Mouse (Mus musculus) hindbrain, embryonic 11.5 days (tissue): Measurements from ENCODE around the gene Enoph1. TPM values are rescaled to one million over a fixed set of nuclear protein-coding genes. Genes with fewer than 3 reads are reported as not detected.

Experiments used
- ATAC-seq: fragments of 200-750 bp; cut with Nextera tagmentation; 2 replicates; pipeline ENCODE4 v1.8.0; 2017; ENCODE audit warnings: mild to moderate bottlenecking, moderate TSS enrichment, moderate library complexity; ENCODE audit not compliant: low FRiP score
- DNase-seq: peaks from one replicate; pipeline ENCODE4 v3.0.0-alpha.2; 2015; ENCODE audit warnings: low spot score
- H3K27ac ChIP-seq: fragments of 300-500 bp; sonication (generic); 2 replicates; pipeline ENCODE4 v1.5.1; 2014; ENCODE audit warnings: mild to moderate bottlenecking, low read depth, low read length
- H3K27me3 ChIP-seq: fragments of 300-500 bp; sonication (generic); 2 replicates; pipeline ENCODE4 v1.6.1; 2014; ENCODE audit warnings: mild to moderate bottlenecking, low read length, moderate library complexity, mixed read lengths; ENCODE audit not compliant: control insufficient read depth, insufficient read depth
- H3K36me3 ChIP-seq: fragments of 300-500 bp; sonication (generic); 2 replicates; pipeline ENCODE4 v1.6.1; 2014; ENCODE audit warnings: mild to moderate bottlenecking, low read length, moderate library complexity, mixed read lengths; ENCODE audit not compliant: control insufficient read depth, insufficient read depth
- H3K4me1 ChIP-seq: fragments of 300-500 bp; sonication (generic); replicated peaks from 2 replicates; pipeline ENCODE4 v1.6.1; 2014; ENCODE audit warnings: low read length, mixed read lengths; ENCODE audit not compliant: control insufficient read depth, insufficient read depth
- H3K4me2 ChIP-seq: fragments of 300-500 bp; sonication (generic); replicated peaks from 2 replicates; pipeline ENCODE4 v1.6.1; 2014; ENCODE audit warnings: mild to moderate bottlenecking, low read depth, low read length
- H3K4me3 ChIP-seq: fragments of 300-500 bp; sonication (generic); 2 replicates; pipeline ENCODE4 v1.5.1; 2014; ENCODE audit warnings: low read depth, low read length
- H3K9ac ChIP-seq: fragments of 300-500 bp; sonication (generic); 2 replicates; pipeline ENCODE4 v1.6.1; 2014; ENCODE audit warnings: low read depth, low read length
- H3K9me3 ChIP-seq: fragments of 300-500 bp; sonication (generic); 2 replicates; pipeline ENCODE4 v1.6.1; 2016; ENCODE audit warnings: low read length; ENCODE audit not compliant: control insufficient read depth
- WGBS: fragments of 180-500 bp; shearing (Covaris S2); extraction: QIAGEN DNeasy Blood & Tissue Kit; methylation state at CpG from one replicate; pipeline ENCODE4 v1.1.7; 2014; 5-methylcytosine and 5-hydroxymethylcytosine counted together
- polyA plus RNA-seq: library from polyadenylated mRNA; unstranded; fragments of >200 nt; fragmentation: Nextera tagmentation; extraction: Ambion mirVana; gene quantifications from 2 replicates; pipeline ENCODE4 v1.2.1, GENCODE M21; 2014

Gene Enoph1
- polyA plus RNA-seq, 1 experiment from 2014 or later: 48.8 TPM

- ATAC-seq: no peak
These were observed 34.8 kb downstream of the Enoph1 start for GRCm38 (mm10) chr5:100074571-100074970.

DNA sequence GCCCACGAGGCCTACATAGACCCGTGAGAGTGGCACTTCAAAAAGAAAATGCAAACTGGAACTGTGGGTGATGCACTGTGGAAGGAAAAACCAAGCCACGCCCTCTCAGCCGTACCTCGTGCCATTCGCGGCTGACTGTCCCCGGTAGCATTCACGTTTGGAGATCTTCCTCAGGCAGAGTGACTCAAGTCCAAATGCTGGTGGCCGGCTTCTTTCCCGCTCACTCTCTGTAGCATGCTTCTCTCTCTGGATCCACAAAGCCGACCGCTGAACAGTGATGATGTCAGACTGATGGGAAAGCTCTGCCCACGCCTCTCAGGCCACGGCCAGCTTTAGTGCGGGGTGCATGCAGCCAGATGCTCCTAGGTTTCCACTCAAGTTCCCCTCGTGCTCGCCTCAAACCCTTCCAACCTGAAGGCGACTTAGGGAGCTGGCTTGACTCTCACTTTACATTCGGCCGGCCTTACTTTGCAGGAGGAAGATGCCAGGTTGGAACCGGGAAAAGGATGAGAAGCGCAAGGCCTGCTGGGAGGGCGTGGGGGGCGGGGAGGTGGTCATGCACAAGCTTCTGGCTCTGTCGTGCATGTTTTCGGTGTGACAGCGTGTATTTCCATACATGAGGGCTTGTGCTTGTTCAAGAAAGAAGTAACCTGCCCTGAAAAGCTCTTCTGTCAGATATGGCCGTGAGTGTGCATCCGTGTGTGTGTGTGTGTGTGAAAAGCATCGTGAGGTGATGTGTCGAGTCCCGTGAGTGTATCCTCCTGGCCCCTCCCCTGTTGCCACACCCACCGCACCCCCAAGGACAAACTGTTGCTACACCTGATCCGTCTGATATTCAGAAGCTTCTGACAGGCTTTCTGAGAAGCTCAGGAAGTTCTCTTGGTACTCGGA is 39.5 kb downstream of the Enoph1 start:
- DNase-seq: peak; percentile 49

More at GRCm38 (mm10) chr5:100074571-100074970, 34.8 kb downstream of the Enoph1 start:
- Histone ChIP-seq H3K4me1 (no peaks in the 10 kb centered on the region), H3K27me3 (no peaks in the 10 kb centered on the region), H3K4me2 (no peak overlapping the region), H3K9me3 (no peaks in the 10 kb centered on the region), H3K9ac (no peak overlapping the region), H3K27ac (no peak overlapping the region), H3K4me3 (no peak overlapping the region), H3K36me3 (no peaks in the 10 kb centered on the region)
- DNase-seq: peak; percentile 22
- 58% methylated on average over 4 of the region's 4 CpGs for WGBS

DNA sequence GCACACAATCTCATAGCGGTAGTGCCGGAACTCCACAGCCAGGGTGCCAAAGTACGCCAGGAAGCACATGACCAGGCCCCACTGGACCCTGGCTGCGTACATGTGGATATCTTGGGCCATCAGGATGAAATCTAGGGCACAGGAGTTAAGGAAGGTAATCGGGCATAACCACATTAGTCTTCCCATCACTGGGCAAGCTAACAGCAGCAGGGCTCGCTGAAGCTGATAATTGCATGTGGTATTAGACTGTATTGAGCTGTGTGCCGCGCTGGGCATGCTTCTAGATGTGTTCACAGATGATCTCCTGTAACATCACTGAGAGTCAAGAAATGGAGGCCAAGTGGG is 40.1 kb downstream of the Enoph1 start:
- Histone ChIP-seq H3K9me3 (no peaks in the 10 kb centered on the region), H3K36me3 (no peaks in the 10 kb centered on the region), H3K4me3 (no peak overlapping the region; the same call in 1 of the 2 replicates), H3K27me3 (no peaks in the 10 kb centered on the region), H3K4me2 (0 out of 2 replicates have a peak overlapping the region, but pooled peaks have one; percentile 45), H3K4me1 (no peaks in the 10 kb centered on the region), H3K27ac (no peak overlapping the region), H3K9ac (no peak overlapping the region)
- DNase-seq (no peak), ATAC-seq (no peak)
- whole genome bisulfite sequencing: 84% methylated on average over 8 of the region's 8 CpGs

More for the DNA sequence above, 39.5 kb downstream of the Enoph1 start:
- H3K9me3 ChIP-seq: no peaks in the 10 kb centered on the region
- no peaks in the 10 kb centered on the region for H3K4me1 ChIP-seq
- ATAC-seq: peak; percentile 53; the same call in 1 of the 2 replicates
- peak overlapping the region; percentile 45 for H3K4me2 ChIP-seq
- 38% methylated on average over 36 of the region's 36 CpGs for WGBS
- no peaks in the 10 kb centered on the region for H3K36me3 ChIP-seq
- H3K9ac ChIP-seq: peak overlapping the region; percentile 52
- no peaks in the 10 kb centered on the region for H3K27me3 ChIP-seq
- no peak overlapping the region for H3K27ac ChIP-seq
- H3K4me3 ChIP-seq: peak overlapping the region; percentile 30

- Histone ChIP-seq H3K9ac (no peak overlapping the region), H3K27me3 (no peaks in the 10 kb centered on the region), H3K4me3 (no peak overlapping the region), H3K4me1 (no peaks in the 10 kb centered on the region), H3K4me2 (no peak overlapping the region), H3K9me3 (no peaks in the 10 kb centered on the region), H3K36me3 (no peaks in the 10 kb centered on the region), H3K27ac (no peak overlapping the region)
- ATAC-seq (no peak), DNase-seq (no peak)
- WGBS: 91% methylated on average over 4 of the region's 4 CpGs
These were observed 42.2 kb downstream of the Enoph1 start for GRCm38 (mm10) chr5:100082006-100082405.

DNA sequence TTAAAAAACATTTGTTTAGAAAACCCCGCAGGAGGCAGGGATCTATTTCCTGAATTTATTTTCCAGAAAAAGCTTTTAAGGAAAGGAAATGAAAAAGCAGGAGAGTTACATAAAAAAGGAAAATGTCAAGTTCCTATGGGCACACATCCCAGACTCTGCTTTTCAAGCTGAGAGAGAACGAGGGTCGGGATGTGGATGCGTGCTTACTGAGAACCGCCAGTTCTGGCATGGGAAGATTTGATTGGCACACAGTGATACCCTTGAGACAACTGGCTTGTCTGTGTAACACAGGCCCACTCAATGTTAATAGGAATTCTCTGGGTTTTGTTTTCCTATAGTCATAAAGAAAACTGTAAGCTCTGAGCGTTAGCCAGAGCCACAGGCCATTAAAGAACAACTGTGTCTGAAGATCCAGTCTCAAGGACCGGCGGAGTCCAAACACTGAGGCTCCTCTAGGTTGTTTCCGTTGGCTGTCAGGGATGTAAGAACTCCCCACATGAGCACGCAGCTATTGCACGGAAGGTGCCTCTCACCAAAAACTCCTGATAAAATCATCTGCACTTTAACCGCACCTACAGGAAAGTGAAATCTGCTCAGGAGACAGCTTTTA is 44.3 kb downstream of the Enoph1 start:
- H3K4me3 ChIP-seq: no peak overlapping the region
- no peak overlapping the region for H3K4me2 ChIP-seq
- H3K36me3 ChIP-seq: no peaks in the 10 kb centered on the region
- ATAC-seq: no peak
- H3K4me1 ChIP-seq: no peaks in the 10 kb centered on the region
- 77% methylated on average over 12 of the region's 12 CpGs for WGBS
- no peak overlapping the region for H3K9ac ChIP-seq
- no peak overlapping the region for H3K27ac ChIP-seq
- no peak for DNase-seq
- no peaks in the 10 kb centered on the region for H3K9me3 ChIP-seq
- H3K27me3 ChIP-seq: no peaks in the 10 kb centered on the region

DNA sequence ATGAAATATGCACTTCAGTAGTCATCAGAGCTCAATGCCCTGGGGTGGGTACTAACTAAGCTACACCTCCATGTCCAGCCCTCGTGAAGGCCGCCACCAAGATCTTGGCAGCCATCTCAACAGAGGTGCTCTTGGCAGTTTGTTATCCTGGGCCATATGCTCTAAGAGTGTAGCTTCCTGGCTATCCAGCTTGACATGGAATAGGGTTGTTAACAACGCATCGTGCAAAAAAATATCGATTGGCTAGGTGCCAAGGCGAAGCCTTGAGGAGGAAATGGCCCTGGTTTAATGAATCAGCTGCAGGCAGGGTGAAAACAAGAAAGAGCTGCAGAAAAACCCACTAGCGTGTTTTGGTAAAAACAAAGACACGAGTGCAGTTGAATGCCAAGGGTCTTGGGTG is 45.3 kb downstream of the Enoph1 start:
- DNase-seq (no peak), ATAC-seq (no peak)
- Histone ChIP-seq H3K27ac (no peak overlapping the region), H3K4me2 (no peak overlapping the region), H3K4me1 (no peaks in the 10 kb centered on the region), H3K36me3 (no peaks in the 10 kb centered on the region), H3K9me3 (no peaks in the 10 kb centered on the region), H3K4me3 (no peak overlapping the region), H3K27me3 (no peaks in the 10 kb centered on the region), H3K9ac (no peak overlapping the region)
- 90% methylated on average over 8 of the region's 8 CpGs for WGBS

GRCm38 (mm10) chr5:100090515-100091262 is 50.9 kb downstream of the Enoph1 start:
- H3K27ac ChIP-seq: peak overlapping the region; percentile 65
- 0 out of 2 replicates have a peak, but pooled peaks cover 2% of the 10 kb centered on the region for H3K4me1 ChIP-seq
- DNase-seq (peak; percentile 29), ATAC-seq (peak; percentile 53)
- 42% methylated on average over 12 of the region's 12 CpGs for WGBS
- H3K9me3 ChIP-seq: no peaks in the 10 kb centered on the region
- H3K4me2 ChIP-seq: no peak overlapping the region
- H3K4me3 ChIP-seq: no peak overlapping the region
- H3K9ac ChIP-seq: no peak overlapping the region
- no peaks in the 10 kb centered on the region for H3K27me3 ChIP-seq
- no peaks in the 10 kb centered on the region for H3K36me3 ChIP-seq

DNA sequence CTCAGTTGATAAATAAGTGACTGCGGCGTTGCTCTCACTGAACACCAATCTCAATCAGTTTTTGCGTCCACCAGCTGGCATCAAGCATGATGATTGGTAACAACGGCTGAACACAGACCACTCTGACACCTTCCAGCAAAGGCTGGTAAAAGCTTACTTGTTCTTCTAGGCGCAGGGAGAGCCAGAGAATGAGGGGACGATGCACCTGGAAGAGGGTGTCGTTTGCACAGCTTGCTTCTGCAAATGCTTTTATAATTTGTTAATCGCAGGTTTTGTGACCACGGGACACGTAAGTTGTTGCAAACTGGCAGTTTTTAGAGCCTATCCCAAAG is 51.4 kb downstream of the Enoph1 start:
- H3K9me3 ChIP-seq: no peaks in the 10 kb centered on the region
- DNase-seq (peak; percentile 28), ATAC-seq (peak; percentile 35; the same call in 1 of the 2 replicates)
- no peaks in the 10 kb centered on the region for H3K36me3 ChIP-seq
- no peaks in the 10 kb centered on the region for H3K27me3 ChIP-seq
- peak overlapping the region; percentile 15; the same call in 1 of the 2 replicates for H3K4me2 ChIP-seq
- no peak overlapping the region for H3K4me3 ChIP-seq
- H3K27ac ChIP-seq: peak overlapping the region; percentile 65
- 0 out of 2 replicates have a peak, but pooled peaks cover 2% of the 10 kb centered on the region for H3K4me1 ChIP-seq
- 48% methylated on average over 10 of the region's 10 CpGs for WGBS
- peak overlapping the region; percentile 17; the same call in 1 of the 2 replicates for H3K9ac ChIP-seq
